Mouse (Mus musculus) lung, postnatal 0 days (tissue): ENCODE results near the gene Cd59a.

Experiments
- CTCF ChIP-seq: IDR thresholded peaks from 2 replicates; pipeline ENCODE4 v1.5.1; 2016; ENCODE audit warnings: antibody characterized with exemption, mild to moderate bottlenecking
- EP300 ChIP-seq: IDR thresholded peaks from 2 replicates; pipeline ENCODE4 v1.6.1; 2016; ENCODE audit warnings: antibody characterized with exemption, mild to moderate bottlenecking, control low read depth

GRCm38 (mm10) chr2:104144004-104144403 lies 48.4 kb downstream of the Cd59a start:
- TF ChIP-seq CTCF, result no peak
- no peak for TF ChIP-seq EP300
